Mouse (Mus musculus) natural killer cell, adult 2 months (primary cell): Measurements from ENCODE around the gene Cdkn2aipnl.

Source experiments
- DNase-seq, 2 experiments: peaks; one replicate each; pipeline ENCODE4 v3.0.0; 2022; ENCODE audit warnings: low spot score in 2 of 2

Gene Cdkn2aipnl

DNA sequence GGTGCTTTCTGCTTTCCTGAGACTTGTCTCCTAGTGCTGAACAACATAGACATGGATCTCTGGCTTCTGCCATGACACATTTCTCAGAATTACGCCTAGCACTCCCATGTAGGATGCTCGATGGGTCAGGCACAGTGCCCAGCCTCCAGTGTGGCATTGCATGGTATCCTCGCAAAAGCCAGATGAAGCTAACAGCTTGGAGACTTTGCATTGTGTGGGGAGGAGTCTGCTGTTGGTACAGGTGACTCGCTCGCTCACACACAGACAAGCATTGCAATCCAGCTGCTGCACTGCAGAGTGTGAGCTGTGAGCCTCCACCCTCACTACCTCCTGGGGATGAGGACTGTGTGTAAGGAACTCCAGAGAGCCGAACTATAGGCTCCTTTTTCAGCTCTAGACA, 21.3 kb upstream of the Cdkn2aipnl start:
- no peak for DNase-seq

DNA sequence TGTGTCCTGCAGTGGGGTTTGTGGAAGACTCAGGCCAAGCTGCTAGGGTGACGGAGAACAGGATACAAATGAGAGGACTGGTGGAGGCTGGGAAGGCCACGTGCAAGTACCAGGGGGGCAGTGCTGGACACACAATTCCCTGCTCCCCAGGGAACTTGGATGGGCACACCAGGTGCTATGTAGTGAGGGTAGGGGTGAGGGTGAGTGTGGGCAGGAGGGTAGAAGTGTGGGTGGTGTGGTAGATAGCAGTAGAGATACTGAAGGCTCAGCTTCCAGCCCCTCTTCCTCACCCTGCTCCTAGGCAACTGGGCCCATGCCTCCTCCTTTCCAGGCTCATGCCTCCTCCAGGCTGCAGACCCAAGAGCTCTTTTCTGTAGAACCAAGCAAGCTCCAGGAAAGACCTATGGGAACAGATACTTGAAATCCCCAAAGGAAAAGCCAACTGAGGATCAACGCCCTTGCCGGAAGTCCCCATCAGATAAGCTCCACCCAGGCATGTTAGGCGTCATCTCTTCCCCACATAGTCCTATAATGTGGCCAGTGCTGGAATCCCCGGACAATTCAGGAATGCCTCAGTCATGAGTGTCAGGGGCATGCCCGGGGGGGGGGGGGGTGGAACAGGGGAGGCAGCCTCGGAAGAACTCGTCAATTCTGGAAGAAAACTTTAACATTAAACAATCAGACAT, 18.2 kb upstream of the Cdkn2aipnl start:
- DNase-seq, result no peak

DNA sequence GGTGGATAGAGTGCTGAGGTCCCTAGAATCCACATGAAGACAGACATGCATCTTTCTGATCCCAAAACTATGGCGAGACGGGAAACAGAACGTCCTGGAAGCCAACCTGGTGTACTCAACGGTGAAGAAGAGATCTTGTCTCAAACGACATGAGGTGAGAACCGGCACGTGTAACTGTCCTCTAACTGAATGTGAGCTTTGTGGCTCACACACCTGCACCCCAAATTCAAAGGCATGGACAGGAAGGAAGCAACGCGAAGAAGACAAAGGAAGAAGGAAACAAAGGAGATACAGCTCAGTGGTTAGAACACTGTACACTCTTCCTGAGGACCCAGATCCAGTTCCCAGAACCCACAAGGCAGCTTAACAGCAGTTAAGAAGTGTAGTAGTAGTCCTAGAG, 17.5 kb upstream of the Cdkn2aipnl start:
- DNase-seq, result no peak

DNA sequence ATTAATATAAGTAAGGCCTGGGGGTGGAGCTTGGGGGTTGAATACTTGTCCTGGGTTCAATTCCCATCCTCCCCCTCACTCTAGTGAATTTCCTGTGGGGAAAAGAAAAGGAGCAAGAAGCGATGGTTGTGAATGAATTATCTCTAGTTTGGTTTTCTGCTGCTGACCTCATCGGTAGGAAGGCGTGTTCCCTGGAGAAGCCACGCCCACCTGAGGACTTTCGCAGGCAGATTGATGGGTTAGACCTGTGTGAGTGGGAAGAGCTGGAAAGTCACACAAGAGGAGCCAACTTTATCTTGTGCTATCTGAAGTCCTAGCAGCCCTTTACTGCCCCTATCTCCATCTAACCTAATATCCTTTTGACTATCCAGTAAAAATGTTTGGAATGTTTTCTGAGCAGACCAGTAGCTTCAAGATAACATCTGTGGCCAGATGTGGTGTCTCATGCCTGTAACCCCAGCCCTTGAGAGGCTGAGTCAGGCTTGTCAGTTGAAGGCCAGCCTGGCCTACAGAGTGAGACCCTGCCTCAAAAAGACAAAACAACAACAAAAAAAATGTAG, 15.5 kb upstream of the Cdkn2aipnl start:
- no peak for DNase-seq

DNA sequence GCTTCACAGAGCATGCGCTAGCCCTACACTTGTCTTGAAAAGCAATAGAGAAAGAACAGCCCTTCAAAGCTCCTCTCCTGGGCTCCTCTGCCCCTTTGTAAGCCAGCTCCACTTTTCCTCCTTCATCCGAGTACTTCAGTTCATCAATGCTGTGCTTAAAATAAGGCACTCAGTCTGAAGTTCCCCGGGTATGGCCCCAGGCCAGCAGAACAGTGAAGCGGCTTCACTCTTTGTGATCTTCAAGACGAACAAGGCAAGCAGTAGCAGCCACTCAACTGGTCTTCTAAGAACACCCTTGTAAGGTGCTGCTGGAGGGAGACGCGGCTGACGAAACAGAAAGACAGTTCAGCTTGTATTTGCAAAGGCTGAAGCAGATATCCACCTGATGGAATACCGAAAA, 11.3 kb upstream of the Cdkn2aipnl start:
- no peak for DNase-seq

DNA sequence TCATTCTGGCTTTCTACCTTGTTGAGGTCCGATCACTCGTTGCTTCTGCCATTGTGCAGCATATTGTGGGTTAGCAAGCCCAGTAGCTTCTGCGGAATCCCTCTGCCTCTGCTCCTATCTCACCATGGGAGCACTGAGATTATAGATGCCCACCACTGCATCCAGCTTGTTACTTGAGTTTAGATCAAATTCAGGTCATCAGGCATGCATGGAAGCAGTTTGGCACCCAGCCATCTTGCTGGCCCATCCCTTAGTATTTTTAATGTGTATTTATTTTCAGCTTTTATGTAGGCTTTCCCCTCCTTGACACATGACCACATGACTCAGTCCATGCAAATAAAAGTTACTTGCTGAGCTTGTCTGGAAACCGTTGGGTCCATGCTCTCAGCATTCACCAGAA, 9.7 kb upstream of the Cdkn2aipnl start:
- DNase-seq, result no peak

DNA sequence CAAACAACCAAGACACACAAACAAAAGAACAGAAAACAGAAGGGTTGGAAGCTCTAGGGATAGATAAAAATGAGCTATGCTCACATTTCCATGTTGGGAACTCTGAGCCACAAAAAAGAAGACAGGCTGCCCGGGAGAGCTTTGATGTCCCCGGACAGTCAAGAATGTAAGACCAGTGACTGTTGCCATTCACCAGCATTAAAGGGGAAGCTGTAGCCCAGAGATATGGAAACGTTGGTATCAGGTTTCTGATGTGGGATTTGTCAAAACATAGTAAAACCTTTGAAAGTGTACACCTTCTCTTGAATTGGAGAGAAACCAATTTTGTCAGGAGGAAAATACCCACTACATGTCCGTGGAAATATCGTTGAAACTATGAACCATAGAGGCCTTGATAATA, 8.0 kb upstream of the Cdkn2aipnl start:
- no peak for DNase-seq

DNA sequence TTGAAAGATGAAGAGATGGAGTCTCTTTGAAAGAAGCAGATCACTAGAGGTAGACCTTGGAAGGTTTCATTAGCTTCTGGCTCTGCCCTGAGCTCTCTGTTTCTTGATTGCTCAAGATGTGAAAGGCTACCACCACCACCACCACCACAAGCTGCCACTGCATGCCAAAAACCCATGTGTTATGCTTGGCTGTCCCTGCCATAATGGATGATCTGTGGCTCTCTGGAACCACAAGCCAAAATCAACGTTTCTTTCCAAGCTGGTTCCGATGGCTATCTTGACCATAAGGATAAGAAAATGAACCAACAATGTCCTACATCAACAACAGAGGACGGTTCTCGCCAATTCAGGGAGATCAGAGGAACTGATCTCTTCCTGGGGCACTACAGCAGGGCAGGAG, 7.4 kb upstream of the Cdkn2aipnl start:
- DNase-seq, result no peak

DNA sequence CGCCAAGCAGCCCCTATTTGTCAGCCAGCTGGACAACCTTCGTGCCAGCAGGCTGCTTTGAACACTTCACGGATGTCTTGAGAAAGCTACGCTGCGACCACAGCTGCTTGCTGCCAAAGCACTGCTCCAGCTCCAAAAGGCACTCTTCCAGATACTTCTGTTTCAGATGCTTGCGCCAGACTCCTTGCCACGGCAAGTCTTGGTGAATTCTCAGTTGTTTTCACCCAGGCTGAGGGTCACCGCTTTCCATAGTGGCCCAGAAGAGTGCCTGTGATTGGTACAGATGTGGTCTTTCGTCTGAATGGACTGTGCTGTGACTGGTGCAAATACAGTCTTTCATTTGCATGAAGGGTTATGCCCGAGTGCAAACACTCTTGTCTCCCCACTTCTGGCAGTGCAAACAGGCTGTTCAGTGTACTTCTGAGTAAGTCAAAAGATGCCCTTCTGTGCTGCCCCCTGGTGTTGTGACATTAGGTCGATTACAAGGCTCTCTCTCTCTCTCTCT, 6.4 kb upstream of the Cdkn2aipnl start:
- no peak for DNase-seq

DNA sequence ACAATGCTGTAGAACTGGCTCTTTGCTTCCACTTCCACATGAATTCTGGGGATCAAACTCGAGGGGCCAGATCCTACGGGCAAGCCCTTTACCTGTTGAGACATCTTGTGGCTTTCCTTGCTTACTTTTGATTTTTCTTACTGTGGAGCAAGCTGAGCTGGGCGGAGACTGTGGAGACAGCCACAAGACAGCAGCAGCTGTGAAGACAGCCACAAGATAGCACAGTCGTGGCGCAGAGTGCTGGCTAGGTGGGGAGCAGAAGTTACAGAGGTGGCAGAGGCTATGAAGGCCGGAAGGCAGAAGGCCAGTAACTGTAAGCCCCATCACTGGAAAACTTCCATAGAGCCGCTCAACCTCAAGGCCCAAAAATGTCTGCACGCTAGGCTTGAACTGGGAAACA, 5.7 kb upstream of the Cdkn2aipnl start:
- no peak for DNase-seq

DNA sequence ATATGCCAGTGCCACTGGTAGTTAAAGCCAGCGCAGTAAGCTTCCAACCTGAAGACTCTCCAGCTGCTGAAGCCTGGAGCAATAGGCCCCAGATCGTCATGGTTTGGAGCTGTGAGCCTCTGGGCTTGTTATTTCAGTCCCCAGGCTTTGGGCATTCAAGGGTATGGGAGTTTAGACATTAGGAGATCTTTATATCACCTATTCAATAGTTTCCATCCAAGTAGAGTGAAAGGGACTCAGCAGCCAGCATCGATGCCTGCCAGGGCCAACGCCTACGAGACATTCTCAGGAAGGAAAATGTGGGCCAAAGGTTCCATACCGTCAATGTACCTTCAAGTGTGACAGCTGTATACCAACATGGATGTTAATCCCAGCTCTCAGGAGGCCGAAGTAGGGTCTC, 5.2 kb upstream of the Cdkn2aipnl start:
- no peak for DNase-seq

DNA sequence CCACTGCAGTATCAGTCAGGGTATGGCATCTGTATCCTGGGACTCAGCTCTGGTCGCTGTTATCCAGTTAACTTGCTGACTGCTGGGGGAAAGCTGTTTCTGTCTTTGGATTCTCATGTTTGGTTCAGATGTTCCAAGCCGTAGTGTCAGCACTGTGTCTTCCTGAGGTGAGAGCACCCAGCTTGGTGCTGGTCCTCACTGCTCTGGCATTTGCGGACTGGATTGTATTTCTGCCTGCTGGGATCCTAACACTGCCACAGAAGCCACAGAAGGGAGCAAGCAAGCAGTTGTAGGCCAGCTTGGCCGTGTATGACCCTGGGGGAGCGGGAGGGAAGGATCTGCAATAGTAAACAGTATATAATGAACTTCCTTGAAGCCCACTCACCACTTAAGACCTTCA, 810 bp upstream of the Cdkn2aipnl start:
- DNase-seq, result no peak

DNA sequence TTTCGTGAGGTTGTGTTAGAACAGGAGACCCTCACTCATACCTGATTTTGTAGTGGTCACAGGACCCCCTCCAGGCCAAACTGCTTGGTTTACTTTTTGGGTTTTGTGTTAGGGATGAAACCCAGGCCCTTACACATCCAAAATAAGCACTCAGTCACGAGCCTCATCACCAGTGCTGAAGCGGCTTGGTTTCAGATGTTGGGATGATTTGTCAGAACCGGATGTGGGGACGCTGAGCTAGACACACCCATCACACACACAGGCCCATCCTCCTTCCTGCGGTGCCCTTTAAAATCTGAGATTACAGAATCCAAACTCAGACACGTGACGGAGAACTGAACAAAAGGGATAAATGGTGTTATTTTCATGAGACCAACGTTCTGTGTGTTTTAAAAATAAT, 1.4 kb downstream of the Cdkn2aipnl start:
- DNase-seq, result peak; percentile 30 to 34

DNA sequence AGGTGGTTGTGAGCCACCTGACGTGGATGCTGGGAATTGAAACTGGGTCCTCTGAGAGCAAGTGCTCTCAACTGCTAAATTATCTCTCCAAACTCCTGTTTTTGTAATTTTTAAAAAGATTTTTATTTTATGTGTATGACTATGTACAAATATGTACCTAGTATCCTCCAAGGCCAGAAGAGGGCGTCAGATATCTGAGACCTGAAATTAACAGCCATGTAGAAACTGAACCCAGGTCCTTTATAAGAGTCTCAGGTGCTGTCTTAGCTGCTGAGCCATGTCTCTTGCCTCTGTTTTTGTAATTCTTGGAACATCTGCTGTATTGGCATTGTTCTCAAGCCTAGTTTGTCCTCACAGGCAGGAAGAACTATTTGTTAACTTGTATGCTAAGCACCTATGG, 2.0 kb downstream of the Cdkn2aipnl start:
- no peak for DNase-seq

DNA sequence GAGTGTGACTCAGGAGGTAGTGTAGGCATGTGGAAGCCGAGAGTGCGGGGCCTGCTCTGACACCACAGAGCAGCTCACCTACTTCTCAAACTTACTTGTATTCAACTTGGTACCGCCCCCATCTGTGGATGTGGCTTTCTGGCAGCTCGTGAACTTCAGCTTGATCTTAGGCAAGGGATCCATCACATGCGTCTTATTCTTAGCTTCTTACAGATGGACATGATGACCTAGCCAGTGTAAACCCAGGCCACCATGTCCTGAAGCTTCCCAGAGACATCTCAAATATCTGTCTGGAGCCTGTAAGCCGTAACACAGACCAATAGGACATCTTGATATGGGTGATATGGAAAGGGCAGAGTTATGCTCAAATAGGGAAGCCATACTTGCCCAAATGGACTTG, 4.2 kb downstream of the Cdkn2aipnl start:
- DNase-seq, result no peak

DNA sequence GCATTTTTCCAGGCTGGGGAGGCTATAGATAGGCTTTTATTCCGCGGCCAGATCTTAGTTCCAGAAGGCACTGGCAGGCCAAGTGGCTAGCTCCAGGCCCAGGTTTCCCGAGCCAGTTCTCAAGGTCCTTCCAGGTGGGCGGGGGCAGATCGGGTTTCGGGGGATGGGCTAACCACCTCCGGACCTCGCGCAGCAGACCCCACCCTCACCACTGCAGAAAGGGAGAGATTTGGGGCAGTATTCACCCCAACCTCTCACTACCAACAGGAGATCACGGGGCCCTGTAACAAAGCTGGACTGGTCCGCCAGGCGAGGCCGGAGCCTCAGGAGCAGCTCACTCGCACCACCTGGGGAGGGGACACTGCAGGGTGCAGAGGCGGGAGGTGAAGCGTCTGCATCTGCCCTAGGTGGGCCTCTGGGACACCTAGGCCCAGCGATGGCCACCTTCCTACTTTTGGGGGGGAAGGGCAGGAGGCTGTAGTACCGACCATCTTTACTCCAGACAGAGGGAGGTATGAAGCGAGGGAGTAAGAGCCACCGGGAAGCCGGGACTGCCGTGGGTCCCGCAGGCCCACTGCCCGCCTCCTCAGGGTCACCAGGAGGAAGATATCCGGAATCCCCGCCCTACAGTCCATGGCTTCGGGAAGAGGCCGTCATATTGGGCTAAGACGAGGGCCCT, 32.3 kb downstream of the Cdkn2aipnl start:
- DNase-seq, result no peak

DNA sequence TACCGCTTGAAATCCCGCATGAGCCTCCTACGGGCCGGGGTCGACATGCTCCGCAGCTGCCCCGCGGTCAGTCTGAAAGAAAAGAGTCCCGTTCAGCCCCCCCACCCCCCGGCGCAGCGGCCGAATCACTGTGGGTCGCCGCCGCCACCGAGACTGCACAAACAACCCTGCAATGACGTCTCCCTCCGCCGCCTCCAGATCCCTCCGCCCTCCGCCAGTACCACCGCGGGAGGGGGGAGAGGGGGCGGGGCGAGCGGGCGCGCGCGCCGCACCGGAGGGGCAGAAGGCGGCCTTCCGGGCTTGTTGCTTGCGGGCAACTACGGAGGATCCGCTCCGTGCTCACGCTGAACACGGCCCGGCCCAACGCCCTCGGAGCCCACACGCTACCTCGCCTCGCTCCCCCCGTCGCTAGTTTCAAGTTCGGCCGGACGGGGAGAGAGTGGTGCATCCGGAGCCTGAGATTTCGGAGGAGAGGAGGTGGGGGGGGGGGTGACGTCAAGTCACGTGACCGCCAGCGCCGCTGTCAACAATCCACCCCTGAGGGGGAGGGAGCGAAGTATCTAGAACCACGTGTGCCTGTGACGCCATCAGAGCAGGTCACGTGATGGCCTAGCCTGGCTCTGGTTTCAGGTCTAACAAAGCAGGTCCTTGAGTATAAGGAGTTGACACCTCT, 33.0 kb downstream of the Cdkn2aipnl start, which contains the start of gene Ube2b:
Ube2b (minus strand) TSS at position 473 of the 673 bp plus-strand sequence.
- DNase-seq, result peak; percentile 95 to 96

DNA sequence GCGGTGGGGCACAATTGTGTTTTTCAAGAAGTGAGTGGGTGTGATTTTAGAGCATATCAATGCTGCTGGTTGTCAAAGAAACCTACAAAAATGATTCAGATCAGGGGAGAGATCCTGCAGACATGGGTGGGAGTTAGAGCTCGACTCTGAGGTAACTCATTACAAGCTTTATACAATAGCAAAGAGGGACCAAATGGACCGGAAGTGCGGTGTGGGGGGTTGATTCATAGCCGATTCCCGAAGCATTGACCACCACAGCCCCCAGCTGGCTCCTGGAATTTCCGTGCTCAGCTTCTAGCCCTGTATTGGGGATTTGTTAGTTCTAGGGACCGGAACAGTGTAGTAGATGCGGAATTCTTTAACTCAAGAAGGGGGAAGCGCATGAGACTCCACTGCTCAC, 33.9 kb downstream of the Cdkn2aipnl start:
- no peak for DNase-seq

DNA sequence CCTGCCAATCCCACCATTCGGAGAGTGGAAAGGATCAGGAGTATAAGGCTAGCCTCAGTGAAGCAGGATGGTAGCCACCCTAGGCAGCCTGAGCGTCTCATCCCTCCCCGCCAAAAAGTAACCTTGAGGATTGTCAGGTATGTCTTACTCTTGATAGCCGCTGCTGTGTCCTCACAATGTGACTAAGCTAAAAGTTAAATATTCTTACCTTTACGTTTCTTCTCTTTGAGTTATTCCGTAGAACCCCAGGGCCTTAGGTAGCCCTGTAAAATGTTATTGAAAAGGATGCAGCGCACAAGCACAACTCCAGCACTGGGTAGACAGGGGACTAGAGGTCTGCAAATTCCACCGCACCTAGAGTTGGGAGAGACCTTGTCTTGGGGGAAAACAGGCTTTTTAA, 34.4 kb downstream of the Cdkn2aipnl start:
- DNase-seq, result no peak

DNA sequence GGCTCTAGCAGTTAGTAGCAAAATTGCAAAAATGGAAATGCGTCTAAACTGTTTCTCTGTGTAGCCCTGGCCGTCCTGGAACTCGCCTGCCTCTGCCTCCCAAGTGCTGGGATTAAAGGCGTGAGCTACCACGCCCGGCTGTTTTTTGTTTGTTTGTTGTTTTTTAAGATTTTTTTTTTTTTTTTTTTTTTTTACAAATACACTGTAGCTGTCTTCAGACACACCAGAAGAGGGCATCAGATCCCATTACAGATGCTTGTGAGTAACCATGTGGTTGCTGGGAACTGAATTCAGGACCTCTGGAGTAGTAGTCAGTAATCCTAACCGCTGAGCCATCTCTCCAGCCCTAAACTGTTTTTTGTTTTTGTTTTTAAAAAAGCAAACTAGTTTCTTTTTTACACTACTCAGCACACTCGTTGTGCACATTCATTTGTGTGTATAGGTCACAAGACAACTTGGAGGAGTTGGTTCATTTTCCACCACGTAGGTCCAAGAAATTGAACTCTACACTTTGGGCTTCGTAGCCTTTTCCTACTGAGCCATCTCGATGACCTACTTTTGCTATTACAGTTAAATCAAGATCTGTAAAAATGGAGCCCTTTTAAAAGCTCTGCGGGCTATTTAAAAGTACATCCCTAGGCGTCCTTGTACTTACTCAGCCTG, 35.5 kb downstream of the Cdkn2aipnl start:
- DNase-seq, result no peak

DNA sequence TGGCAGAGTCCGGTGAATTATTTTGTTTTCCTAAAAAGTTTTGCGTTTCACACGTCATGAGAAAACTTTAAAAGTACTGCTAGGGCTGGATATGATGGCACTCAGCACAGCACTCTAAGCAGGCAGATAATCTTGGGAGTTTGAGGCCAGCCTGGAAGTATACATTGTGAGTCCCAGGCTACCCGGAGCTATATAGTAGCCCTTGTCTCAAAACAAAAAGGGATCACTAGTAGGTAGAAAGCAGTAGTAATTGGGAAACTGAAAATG, 36.0 kb downstream of the Cdkn2aipnl start:
- no peak for DNase-seq

DNA sequence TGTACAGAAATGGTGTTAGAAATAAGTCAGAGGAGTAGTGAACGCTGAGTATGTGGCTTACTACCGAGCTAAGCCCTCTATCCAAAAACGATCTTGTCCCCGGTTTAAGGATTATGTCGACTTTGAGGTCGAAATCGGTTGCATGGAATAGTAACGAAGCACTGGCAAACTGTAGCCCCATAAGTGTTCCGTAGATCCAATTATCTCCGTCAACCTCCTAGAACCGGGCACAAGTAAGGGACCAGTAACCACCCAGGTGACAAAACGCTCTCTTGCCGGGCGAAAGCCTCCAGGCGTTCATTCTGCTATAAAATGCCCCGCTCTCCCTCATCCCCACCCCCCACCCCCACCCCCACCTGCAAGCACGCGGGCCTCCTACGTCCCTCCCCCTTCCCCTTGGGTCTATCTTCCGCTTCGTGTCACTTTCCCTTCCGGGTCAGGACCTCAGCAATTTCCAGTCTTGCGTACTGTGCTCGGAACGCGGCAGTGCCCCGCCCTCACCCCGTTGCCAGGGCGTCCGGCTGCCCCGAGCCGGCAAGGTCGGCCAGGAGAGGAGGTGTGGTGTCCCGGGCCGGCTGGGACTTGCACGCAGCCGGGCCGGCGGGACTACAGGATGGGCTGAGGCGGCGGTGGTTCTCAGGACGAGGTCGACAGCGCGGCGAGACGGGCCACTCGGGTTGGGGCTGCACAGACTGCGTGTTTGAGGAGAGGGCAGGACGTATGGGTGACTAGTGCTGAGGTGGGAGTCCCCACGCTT, 36.5 kb downstream of the Cdkn2aipnl start, which contains the start of gene Cdkl3:
Cdkl3 (plus strand) TSS at position 450 of the 757 bp plus-strand sequence.
- peak; percentile 89 to 92 for DNase-seq
